Mouse (Mus musculus) 3T3-L1 (cell line): ENCODE results near the gene Fibin.

Source experiments
- DNase-seq: peaks from one replicate; pipeline ENCODE4 v3.0.0-alpha.2; 2015; ENCODE audit warnings: low read depth, low spot score

Gene Fibin

GRCm38 (mm10) chr2:110314074-110314473, 48.9 kb downstream of the Fibin start:
- DNase-seq = no peak

GRCm38 (mm10) chr2:110313305-110313824, 49.6 kb downstream of the Fibin start:
- no peak for DNase-seq
